Mouse (Mus musculus) stomach, postnatal 0 days (tissue): ENCODE data around the gene Hoxc8.

Experiments used
- CTCF ChIP-seq: IDR thresholded peaks from 2 replicates; pipeline ENCODE4 v1.5.1; 2016; ENCODE audit warnings: antibody characterized with exemption, low read depth, mild to moderate bottlenecking, moderate library complexity
- EP300 ChIP-seq: optimal IDR thresholded peaks from 2 replicates; pipeline ENCODE3; 2016; ENCODE audit warnings: antibody characterized with exemption

DNA sequence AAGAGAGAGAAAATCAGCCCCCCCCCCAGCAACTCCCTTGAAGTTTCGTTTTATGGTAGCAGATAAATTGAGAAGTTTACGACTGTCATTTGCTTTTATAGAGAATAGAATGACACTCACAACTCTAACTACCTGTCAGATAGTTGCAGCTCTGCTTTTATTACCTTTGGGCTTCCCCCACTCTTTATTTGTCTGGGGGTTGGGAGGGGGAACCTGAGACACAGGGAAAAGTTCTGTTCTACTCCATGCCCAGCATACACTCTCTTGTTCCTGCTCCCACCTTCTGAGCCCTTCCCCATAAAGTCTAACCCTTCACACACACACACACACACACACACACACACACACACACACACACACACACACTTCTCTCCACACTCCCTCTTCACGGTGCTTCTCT, 2.5 kb downstream of the Hoxc8 start:
- TF ChIP-seq EP300 (no peak), CTCF (no peak)
